Mouse (Mus musculus): ENCODE measurements around the gene Faxc. TPM values are rescaled to one million over a fixed set of nuclear protein-coding genes. Genes with fewer than 3 reads are reported as not detected.

The Faxc gene
- polyA plus RNA-seq, 2 experiments from 2014 or later, result not detected

Other genes starting within 250 kb of the Faxc start
- gene Prdm13, start 245.4 kb upstream of the Faxc start, polyA plus RNA-seq (2017; shearing (Covaris generic)), result under 1 TPM in 1 of 2 experiments, not detected in 1; 0.26 TPM
- gene Ccnc, start 203.6 kb upstream of the Faxc start, polyA plus RNA-seq (2017; shearing (Covaris generic)), result 10 to 100 TPM; 40.5 to 51.1 TPM
- 10 to 100 TPM; 15.8 to 19.4 TPM for gene Usp45, start 164.2 kb upstream of the Faxc start, polyA plus RNA-seq (2017; shearing (Covaris generic))
- gene Tstd3, start 164.1 kb upstream of the Faxc start, polyA plus RNA-seq (2017; shearing (Covaris generic)), result 10 to 100 TPM; 21.9 to 27.0 TPM
- 100 to 1,000 TPM; 219 to 256 TPM for gene Pnisr, start 83.7 kb upstream of the Faxc start, polyA plus RNA-seq (2017; shearing (Covaris generic))
- gene Coq3, start 51.7 kb upstream of the Faxc start, polyA plus RNA-seq (2017; shearing (Covaris generic)), result 10 to 100 TPM; 10.3 to 13.4 TPM